Mouse (Mus musculus) liver, embryonic 15.5 days (tissue): ENCODE data around the gene Adamtsl1. TPM values are rescaled to one million over a fixed set of nuclear protein-coding genes. Genes with fewer than 3 reads are reported as not detected.

Experiments used
- ATAC-seq: fragments of 200-750 bp; cut with Nextera tagmentation; 2 replicates; pipeline ENCODE4 v1.8.0; 2017; ENCODE audit warnings: moderate number of reproducible peaks, mild to moderate bottlenecking, moderate library complexity; ENCODE audit not compliant: insufficient read depth
- H3K27ac ChIP-seq: fragments of 300-500 bp; sonication (generic); replicated peaks from 2 replicates; pipeline ENCODE4 v1.5.1; 2015; ENCODE audit warnings: mild to moderate bottlenecking, inconsistent platforms
- H3K27me3 ChIP-seq: fragments of 300-500 bp; sonication (generic); 2 replicates; pipeline ENCODE4 v1.6.1; 2015; ENCODE audit warnings: mild to moderate bottlenecking, inconsistent platforms
- H3K36me3 ChIP-seq: fragments of 300-500 bp; sonication (generic); replicated peaks from 2 replicates; pipeline ENCODE4 v1.6.1; 2015; ENCODE audit warnings: moderate library complexity, mild to moderate bottlenecking, inconsistent platforms
- H3K4me1 ChIP-seq: fragments of 300-500 bp; sonication (generic); replicated peaks from 2 replicates; pipeline ENCODE4 v1.6.1; 2015; ENCODE audit warnings: inconsistent platforms
- H3K4me2 ChIP-seq: fragments of 300-500 bp; sonication (generic); 2 replicates; pipeline ENCODE4 v1.6.1; 2015; ENCODE audit warnings: moderate library complexity, mild to moderate bottlenecking, inconsistent platforms
- H3K4me3 ChIP-seq: fragments of 300-500 bp; sonication (generic); replicated peaks from 2 replicates; pipeline ENCODE4 v1.5.1; 2015; ENCODE audit warnings: mild to moderate bottlenecking, inconsistent platforms
- H3K9ac ChIP-seq: fragments of 300-500 bp; sonication (generic); 2 replicates; pipeline ENCODE4 v1.6.1; 2015; ENCODE audit warnings: moderate library complexity, mild to moderate bottlenecking, inconsistent platforms
- H3K9me3 ChIP-seq: fragments of 300-500 bp; sonication (generic); replicated peaks from 2 replicates; pipeline ENCODE4 v1.6.1; 2016; ENCODE audit warnings: inconsistent platforms
- WGBS: fragments of 180-500 bp; shearing (Covaris S2); methylation state at CpG from one replicate; pipeline ENCODE4 v1.1.7; 2015; ENCODE audit warnings: mixed read lengths; ENCODE audit not compliant: insufficient replicate concordance; 5-methylcytosine and 5-hydroxymethylcytosine counted together
- polyA plus RNA-seq: library from polyadenylated mRNA; unstranded; fragments of >200 nt; fragmentation: Nextera tagmentation; extraction: Ambion mirVana; gene quantifications from 2 replicates; pipeline ENCODE4 v1.2.1, GENCODE M21; 2015

Gene Adamtsl1
- polyA plus RNA-seq, 1 experiment from 2014 or later: 0.47 TPM

- Histone ChIP-seq H3K4me1 (no peaks in the 10 kb centered on the region), H3K4me2 (no peak overlapping the region), H3K4me3 (no peak overlapping the region), H3K9me3 (no peaks in the 10 kb centered on the region), H3K9ac (no peak overlapping the region), H3K36me3 (no peaks in the 10 kb centered on the region), H3K27ac (no peak overlapping the region), H3K27me3 (no peaks in the 10 kb centered on the region)
- ATAC-seq: no peak
- WGBS: 76% methylated on average over 1 of the region's 1 CpGs
These were observed 229.5 kb downstream of the Adamtsl1 start for GRCm38 (mm10) chr4:85743427-85743826.

GRCm38 (mm10) chr4:85762684-85763083 is 248.7 kb downstream of the Adamtsl1 start:
- Histone ChIP-seq H3K4me3 (no peak overlapping the region), H3K9ac (no peak overlapping the region), H3K27ac (no peak overlapping the region), H3K27me3 (no peaks in the 10 kb centered on the region), H3K36me3 (no peaks in the 10 kb centered on the region), H3K9me3 (no peaks in the 10 kb centered on the region), H3K4me2 (no peak overlapping the region), H3K4me1 (no peaks in the 10 kb centered on the region)
- no peak for ATAC-seq
- WGBS: 64% methylated on average over 3 of the region's 3 CpGs

GRCm38 (mm10) chr4:85763161-85764014 is 249.4 kb downstream of the Adamtsl1 start:
- H3K4me1 ChIP-seq: no peaks in the 10 kb centered on the region
- no peak overlapping the region for H3K4me3 ChIP-seq
- WGBS: 67% methylated on average over 5 of the region's 5 CpGs
- no peaks in the 10 kb centered on the region for H3K27me3 ChIP-seq
- H3K36me3 ChIP-seq: no peaks in the 10 kb centered on the region
- no peak overlapping the region for H3K9ac ChIP-seq
- no peak for ATAC-seq
- H3K9me3 ChIP-seq: no peaks in the 10 kb centered on the region
- no peak overlapping the region for H3K4me2 ChIP-seq
- H3K27ac ChIP-seq: no peak overlapping the region

- H3K9ac ChIP-seq: no peak overlapping the region
- H3K4me3 ChIP-seq: no peak overlapping the region
- 67% methylated on average over 14 of the region's 14 CpGs for WGBS
- H3K9me3 ChIP-seq: no peaks in the 10 kb centered on the region
- H3K27me3 ChIP-seq: no peaks in the 10 kb centered on the region
- ATAC-seq: no peak
- H3K36me3 ChIP-seq: no peaks in the 10 kb centered on the region
- H3K4me1 ChIP-seq: no peaks in the 10 kb centered on the region
- no peak overlapping the region for H3K27ac ChIP-seq
- H3K4me2 ChIP-seq: no peak overlapping the region
These were observed 250.1 kb downstream of the Adamtsl1 start for GRCm38 (mm10) chr4:85764015-85764450.

GRCm38 (mm10) chr4:85764476-85764875 is 250.5 kb downstream of the Adamtsl1 start:
- Histone ChIP-seq H3K9me3 (no peaks in the 10 kb centered on the region), H3K4me3 (no peak overlapping the region), H3K27ac (no peak overlapping the region), H3K4me2 (no peak overlapping the region), H3K27me3 (no peaks in the 10 kb centered on the region), H3K9ac (no peak overlapping the region), H3K4me1 (no peaks in the 10 kb centered on the region), H3K36me3 (no peaks in the 10 kb centered on the region)
- WGBS: 51% methylated on average over 3 of the region's 3 CpGs
- no peak for ATAC-seq

GRCm38 (mm10) chr4:85767666-85768065 is 253.7 kb downstream of the Adamtsl1 start:
- H3K27me3 ChIP-seq: no peaks in the 10 kb centered on the region
- H3K9me3 ChIP-seq: no peaks in the 10 kb centered on the region
- ATAC-seq: no peak
- H3K4me1 ChIP-seq: no peaks in the 10 kb centered on the region
- H3K36me3 ChIP-seq: no peaks in the 10 kb centered on the region
- no peak overlapping the region for H3K4me2 ChIP-seq
- H3K4me3 ChIP-seq: no peak overlapping the region
- no peak overlapping the region for H3K27ac ChIP-seq
- no peak overlapping the region for H3K9ac ChIP-seq
- WGBS: 54% methylated on average over 6 of the region's 6 CpGs

- Histone ChIP-seq H3K27ac (no peak overlapping the region), H3K9ac (no peak overlapping the region), H3K9me3 (no peaks in the 10 kb centered on the region), H3K4me3 (no peak overlapping the region), H3K4me2 (no peak overlapping the region), H3K36me3 (no peaks in the 10 kb centered on the region), H3K27me3 (no peaks in the 10 kb centered on the region), H3K4me1 (no peaks in the 10 kb centered on the region)
- ATAC-seq: no peak
- 43% methylated on average over 5 of the region's 5 CpGs for WGBS
These were observed 254.1 kb downstream of the Adamtsl1 start for GRCm38 (mm10) chr4:85768107-85768506.

- Histone ChIP-seq H3K27me3 (no peaks in the 10 kb centered on the region), H3K36me3 (no peaks in the 10 kb centered on the region), H3K9ac (no peak overlapping the region), H3K4me3 (no peak overlapping the region), H3K4me2 (no peak overlapping the region), H3K9me3 (no peaks in the 10 kb centered on the region), H3K27ac (no peak overlapping the region), H3K4me1 (no peaks in the 10 kb centered on the region)
- WGBS: 34% methylated on average over 5 of the region's 5 CpGs
- ATAC-seq: no peak
These were observed 268.5 kb downstream of the Adamtsl1 start for GRCm38 (mm10) chr4:85782511-85782910.

GRCm38 (mm10) chr4:85783768-85784379 is 269.9 kb downstream of the Adamtsl1 start:
- H3K27me3 ChIP-seq: no peaks in the 10 kb centered on the region
- H3K36me3 ChIP-seq: no peaks in the 10 kb centered on the region
- no peak overlapping the region for H3K4me3 ChIP-seq
- 49% methylated on average over 6 of the region's 6 CpGs for WGBS
- H3K4me2 ChIP-seq: no peak overlapping the region
- no peak for ATAC-seq
- H3K9ac ChIP-seq: no peak overlapping the region
- H3K27ac ChIP-seq: no peak overlapping the region
- H3K4me1 ChIP-seq: no peaks in the 10 kb centered on the region
- H3K9me3 ChIP-seq: no peaks in the 10 kb centered on the region

GRCm38 (mm10) chr4:85784428-85784827 is 270.5 kb downstream of the Adamtsl1 start:
- no peaks in the 10 kb centered on the region for H3K4me1 ChIP-seq
- no peaks in the 10 kb centered on the region for H3K36me3 ChIP-seq
- WGBS: 51% methylated on average over 4 of the region's 4 CpGs
- no peak overlapping the region for H3K4me3 ChIP-seq
- H3K9me3 ChIP-seq: no peaks in the 10 kb centered on the region
- no peak overlapping the region for H3K27ac ChIP-seq
- no peak for ATAC-seq
- no peak overlapping the region for H3K4me2 ChIP-seq
- H3K9ac ChIP-seq: no peak overlapping the region
- no peaks in the 10 kb centered on the region for H3K27me3 ChIP-seq

- WGBS: 37% methylated on average over 2 of the region's 2 CpGs
- H3K36me3 ChIP-seq: no peaks in the 10 kb centered on the region
- no peaks in the 10 kb centered on the region for H3K27me3 ChIP-seq
- H3K9ac ChIP-seq: no peak overlapping the region
- no peak for ATAC-seq
- no peaks in the 10 kb centered on the region for H3K4me1 ChIP-seq
- H3K9me3 ChIP-seq: no peaks in the 10 kb centered on the region
- no peak overlapping the region for H3K4me3 ChIP-seq
- no peak overlapping the region for H3K4me2 ChIP-seq
- no peak overlapping the region for H3K27ac ChIP-seq
These were observed 276.3 kb downstream of the Adamtsl1 start for GRCm38 (mm10) chr4:85790226-85790625.
